Mouse (Mus musculus) layer of hippocampus, postnatal 10 days (tissue): ENCODE results near the gene Slc15a4. TPM values are rescaled to one million over a fixed set of nuclear protein-coding genes. Genes with fewer than 3 reads are reported as not detected.

Experiments used
- DNase-seq, 2 experiments: peaks; one replicate each; pipeline ENCODE4 v3.0.0; 2021; ENCODE audit warnings: low spot score in 2 of 2
- total RNA-seq, 2 experiments: library from RNA; stranded (reverse); gene quantifications; 2 replicates each; pipeline ENCODE4 v1.2.3; 2021

The Slc15a4 gene
- total RNA-seq, 2 experiments from 2014 or later = 23.9 to 30.0 TPM

DNA sequence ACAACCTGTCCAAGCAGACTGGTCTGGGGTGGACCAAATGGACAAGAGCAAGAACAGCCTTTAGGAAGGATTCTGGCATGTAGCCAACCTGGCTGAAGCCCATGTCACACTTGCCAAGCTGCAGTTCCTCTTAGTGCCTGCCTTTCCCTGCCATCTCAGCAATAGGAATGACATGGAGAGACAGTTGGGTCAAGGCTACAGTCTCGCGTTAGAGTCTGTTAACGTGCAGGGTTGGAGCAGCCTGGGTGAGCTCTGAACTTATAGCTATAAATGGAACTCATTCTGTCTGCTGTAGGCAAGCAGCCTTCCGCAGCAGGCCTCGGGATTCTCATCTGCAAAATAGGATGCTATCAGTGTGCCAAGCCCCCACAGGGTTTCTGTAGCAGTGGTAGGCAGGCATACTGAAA, 86.1 kb downstream of the Slc15a4 start:
- no peak for DNase-seq

Other genes starting within 250 kb of the Slc15a4 start
- 10 to 100 TPM; 19.1 to 21.6 TPM for gene Glt1d1, start 635 bp downstream of the Slc15a4 start, total RNA-seq